Mouse (Mus musculus): ENCODE data around the gene Acacb.

Gene Acacb

DNA sequence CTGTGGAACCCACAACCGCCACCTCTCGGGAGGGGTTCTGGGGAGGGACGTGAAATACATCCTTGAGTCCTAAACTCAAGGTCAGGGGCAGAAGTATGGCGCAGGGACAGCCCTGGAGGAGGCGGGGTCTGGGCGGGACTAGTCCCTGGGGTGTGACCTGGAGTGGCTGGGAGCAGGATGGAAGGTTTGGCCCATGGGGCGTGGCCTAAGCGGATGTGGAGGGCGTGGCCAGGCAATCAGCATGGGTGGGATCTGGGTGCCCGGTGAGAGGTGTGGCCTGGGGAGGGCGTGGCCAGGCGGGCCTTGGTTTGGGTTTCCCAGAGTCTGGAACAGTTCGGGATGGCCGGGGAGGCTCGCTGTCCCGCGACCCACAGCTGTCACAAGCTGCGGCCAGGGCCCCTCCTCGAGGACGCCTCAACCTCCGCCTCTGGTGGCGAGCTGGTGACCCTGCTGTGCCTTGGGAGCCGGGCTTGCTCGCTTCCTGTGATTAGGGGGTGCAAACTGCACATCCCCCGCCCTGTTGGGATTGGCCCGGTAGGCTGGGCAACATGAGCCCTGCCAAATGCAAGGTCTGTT, 29.3 kb downstream of the Acacb start:
- peak; percentile 99 for DNase-seq (ENCODE audit: low read depth)

DNA sequence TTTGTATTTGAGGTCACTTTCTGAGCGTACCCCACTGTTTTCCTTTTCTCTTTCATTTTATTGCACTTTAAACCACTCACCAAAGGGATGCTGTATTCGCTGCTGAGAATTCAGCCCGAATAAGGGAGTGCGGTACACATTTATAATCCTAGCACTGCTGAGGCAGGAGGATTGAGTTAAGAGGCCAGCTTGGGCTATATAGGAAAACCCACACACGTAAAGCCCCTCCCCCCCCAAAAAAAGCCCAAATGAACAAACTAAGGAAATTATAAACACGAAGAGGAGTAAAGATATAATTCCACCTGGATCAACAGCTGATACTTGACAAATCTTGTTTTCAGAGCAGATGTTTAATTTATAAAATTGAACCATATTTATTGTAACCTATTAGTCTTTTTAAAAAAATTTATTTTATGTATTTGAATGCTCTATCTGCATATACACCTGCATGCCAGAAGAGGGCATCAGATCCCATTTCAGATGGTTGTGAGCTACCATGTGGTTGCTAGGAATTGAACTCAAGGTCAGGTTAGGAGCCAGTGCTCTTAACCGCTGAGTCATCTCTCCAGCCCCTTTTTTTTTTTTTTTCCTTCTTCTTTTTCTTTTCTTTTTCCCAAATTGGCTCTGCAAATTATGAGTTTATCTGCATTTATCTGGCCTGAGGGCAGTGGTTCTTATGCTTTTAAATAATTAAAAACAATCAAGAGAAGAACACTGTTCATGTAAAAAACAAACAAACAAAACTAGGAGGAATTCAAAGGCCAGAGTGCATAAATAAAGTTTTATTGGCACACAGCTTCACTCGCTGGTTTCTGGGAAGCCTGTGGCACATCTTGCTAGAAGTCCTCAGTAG, 30.4 kb downstream of the Acacb start:
- DNase-seq (ENCODE audit: low read depth) = peak; percentile 72

DNA sequence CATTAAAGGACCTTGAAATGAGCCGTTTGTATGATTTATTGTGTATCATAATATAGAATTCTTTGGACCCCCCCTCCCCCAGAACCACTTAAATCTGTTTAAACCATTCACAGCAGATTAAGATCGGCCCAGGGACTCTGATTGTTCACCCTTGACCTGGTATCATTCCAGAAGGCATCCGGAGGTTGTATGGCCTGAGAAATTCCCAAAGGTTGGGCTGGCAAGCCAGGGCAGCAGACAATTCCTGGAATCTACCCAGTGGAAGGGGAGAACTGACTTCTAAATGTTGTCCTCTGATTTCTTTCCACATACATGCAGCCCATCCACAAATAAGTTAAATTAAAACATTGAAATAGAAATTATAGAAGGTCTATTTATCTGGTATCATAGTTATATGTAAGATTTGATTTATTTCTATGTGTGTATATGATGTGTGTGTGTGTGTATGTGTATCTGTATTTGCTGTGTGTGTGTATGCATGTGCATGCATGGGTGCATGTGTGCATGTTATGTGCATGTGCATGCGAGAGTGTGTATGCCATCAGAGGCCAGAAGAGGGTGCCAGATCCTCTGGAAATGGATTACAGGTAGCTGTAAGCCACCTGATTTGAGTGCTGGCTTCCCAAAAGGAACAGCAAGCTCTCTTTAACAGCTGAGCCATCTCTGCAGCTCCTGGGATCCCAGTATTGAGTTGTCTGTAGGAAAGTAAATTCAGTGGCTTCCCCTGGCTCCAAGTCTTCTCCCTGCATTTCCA, 31.8 kb downstream of the Acacb start:
- DNase-seq (ENCODE audit: low read depth) = no peak

DNA sequence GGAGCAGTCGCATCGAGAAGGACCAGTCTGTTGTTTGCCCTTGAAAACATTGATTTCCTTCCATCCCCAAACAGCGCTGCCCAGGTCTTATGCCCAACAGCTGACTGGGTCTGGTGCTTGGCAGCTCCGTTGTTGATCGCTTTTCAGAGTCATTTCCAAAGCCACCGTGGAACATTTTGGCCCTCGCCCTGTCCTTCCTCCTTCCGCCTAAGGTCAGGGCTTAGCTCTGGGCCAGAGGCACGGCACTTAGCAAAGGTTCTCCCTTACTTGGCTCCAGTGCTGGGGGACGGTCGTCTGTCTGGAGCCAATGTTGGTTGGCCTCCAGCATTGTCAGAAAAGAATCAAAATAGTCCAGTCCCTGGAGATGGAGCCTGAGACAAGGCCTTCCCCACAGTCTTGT, 33.2 kb downstream of the Acacb start:
- no peak for DNase-seq (ENCODE audit: low read depth)

DNA sequence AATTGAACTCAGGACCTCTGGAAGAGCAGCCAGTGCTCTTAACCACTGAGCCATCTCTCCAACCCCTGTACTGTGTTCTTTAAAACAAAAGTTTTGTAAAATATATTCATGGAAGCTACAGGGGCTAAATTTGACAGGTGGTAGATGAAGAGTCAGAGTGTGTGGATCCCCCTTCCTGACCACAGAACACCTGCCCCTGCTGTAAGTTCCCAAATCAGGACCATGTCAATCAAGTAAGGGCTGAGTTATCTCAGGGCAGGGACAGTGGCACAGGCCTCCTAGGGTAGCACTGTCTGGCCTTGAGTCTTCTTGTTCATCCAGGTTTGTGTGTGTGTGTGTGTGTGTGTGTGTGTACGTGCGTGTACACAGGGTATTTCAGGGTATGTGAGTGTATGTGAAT, 37.2 kb downstream of the Acacb start:
- no peak for DNase-seq (ENCODE audit: low read depth)

DNA sequence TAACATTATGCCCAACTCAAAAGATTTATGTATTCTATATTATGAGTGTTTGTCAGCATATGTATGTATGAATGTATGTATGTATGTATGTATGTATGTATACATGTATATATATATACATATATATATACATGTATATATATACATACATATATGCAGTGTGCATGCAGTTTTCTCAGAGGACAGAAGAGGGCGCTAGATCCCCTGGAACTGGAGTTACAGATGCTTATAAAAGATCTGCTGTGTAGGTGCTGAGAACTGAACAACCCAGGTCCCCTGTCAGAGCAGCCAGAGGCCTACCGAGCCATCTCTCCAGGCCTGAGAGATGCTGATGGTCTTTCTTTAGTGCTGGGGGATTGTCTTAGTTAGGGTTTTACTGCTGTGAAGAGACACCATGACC, 40.8 kb downstream of the Acacb start:
- DNase-seq (ENCODE audit: low read depth) = peak; percentile 17

DNA sequence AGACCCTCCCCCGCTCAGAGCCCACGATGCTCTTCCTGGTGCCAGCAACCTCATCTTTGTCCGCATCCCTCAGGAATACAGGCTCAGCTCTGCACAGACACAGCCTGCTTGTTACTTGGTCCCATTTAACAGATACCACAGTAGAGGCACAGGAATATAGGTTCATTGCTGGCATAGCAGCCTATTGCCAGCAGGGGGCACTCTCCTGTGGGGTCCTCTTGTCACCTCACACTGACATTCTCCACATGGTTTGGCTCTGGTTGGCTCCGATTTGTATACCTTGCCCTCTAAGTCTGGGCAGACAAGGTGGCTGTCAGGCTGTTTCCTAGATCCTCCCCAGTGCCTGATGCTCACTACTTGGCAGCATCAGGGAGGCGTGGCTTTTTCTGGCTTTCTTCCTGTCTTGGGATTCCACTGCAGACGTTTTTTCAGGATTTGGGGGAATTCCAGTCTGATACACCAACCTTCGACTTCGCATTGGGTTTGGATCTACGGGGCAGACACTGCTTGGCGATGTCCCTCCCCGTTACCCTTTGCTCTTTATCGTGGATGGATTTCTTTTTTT, 42.6 kb downstream of the Acacb start:
- peak; percentile 16 for DNase-seq (ENCODE audit: low read depth)

DNA sequence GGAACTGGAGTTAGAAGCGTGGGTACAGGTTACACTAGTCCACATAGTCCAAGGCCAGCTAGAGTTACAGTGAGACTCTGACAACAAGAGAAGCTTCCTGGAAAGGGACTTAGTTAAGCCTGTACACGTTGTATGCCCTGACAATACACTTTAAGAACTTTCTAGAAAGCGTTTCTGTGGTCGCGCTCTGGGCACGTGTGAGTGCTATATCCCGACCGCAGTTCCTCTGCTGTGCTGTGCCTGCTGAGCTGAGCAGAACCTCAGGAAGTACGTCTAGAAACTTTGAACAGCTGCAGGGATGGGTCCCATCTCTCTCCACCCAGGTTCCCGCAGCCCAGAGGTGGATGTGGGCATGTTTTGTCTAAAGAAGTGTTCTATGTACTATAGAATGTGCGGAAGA, 47.8 kb downstream of the Acacb start:
- DNase-seq (ENCODE audit: low read depth) = no peak

DNA sequence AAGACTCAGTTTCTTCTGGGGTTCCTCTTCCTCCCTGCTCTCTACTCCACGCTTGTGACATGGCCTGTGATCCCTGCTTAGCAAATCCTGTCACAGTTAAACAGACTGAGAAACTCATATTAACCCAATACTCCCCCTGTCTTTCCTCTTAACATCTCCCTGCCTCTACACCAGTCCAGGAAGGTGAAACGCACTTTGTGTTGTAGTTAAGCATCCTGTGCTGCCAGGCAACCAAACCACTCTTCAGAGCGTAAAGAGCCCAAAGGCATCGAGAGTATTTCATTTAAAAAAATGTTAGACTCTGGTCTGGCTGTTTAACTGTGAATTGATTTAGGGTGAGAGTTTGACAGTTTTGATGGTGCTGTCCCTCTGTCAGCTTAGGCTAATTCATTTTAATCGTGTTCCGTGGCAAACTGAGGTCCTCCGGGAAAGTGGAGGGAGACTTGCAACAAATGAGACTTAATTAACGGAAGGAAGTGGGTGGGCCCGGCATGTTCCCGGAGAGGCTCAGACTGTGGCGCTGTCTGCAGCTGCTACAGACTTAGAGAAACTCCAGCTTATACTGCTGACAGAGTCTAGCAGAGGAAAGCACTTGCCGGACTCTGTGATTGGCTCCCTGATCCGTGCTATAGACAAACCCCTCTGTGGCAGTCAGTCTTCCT, 52.9 kb downstream of the Acacb start:
- DNase-seq (ENCODE audit: low read depth) = no peak

DNA sequence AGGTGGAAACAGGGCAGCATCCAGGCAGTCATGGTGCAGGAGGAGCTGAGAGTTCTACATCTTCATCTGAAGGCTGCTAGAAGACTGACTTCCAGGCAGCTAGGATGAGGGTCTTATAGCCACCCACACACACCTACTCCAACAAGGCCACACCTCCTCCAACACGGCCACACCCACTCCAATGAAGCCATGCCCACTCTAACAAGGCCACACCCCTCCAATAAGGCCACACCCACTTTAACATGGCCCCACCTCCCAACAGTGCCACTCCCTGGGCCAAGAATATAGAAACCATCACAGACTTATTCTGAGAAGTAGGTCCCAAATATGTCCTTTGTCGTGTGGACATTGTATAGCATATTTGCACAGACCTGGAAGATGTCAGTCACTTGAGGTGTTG, 59.8 kb downstream of the Acacb start:
- no peak for DNase-seq (ENCODE audit: low read depth)

DNA sequence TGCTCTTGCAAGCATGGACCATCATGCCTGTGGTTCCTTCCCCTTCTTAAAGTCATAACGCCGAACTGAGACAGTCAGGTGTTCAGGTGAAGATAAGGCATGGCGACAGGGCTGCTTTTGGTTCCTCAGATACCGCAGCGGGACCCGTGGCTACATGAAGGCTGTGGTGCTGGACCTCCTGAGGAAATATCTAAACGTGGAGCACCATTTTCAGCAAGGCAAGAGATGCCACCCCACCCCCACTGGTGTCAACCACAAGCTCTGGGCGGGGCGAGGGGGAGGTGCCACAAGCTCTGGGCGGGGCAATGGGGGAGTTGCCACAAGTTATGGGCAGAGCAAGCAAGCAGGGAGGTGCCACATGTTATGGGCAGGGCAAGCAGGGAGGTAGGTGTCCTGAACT, 66.8 kb downstream of the Acacb start:
- DNase-seq (ENCODE audit: low read depth) = peak; percentile 28

DNA sequence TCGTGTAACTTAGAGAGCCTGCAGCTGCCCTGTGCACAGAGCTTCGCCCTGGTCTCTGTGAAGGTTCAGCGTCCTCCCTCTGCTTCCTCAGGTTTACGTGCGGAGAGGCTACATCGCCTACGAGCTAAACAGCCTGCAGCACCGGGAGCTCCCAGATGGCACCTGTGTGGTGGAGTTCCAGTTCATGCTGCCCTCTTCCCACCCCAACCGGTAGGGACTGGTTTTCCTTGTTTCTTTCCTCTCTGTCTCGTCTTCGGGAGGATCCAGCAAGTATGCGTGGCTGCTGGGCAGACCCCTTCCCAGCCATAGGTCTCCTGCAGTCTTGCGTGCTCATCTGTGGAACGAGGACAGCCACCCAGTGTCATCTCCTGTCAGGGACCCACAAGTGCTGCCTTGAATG, 72.4 kb downstream of the Acacb start:
- DNase-seq (ENCODE audit: low read depth) = no peak

DNA sequence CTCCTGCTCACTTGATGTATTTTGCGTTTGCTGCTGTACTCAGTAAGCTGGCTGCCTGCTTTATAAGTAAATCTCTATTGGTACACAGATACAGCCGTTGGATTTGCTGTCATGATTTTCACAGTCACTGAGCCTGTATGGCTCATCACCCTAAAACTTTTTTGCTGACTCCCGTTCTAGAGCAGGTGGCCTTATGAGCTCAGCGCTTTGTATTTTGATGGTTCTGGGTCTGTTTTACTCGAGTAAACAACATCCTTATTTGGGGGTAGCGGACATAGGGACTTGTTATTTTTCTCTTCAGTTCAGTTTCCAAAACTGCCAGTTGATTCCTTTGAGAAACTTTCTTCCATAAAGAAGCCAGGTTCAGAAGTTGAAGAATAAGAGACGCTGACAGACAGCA, 79.7 kb downstream of the Acacb start:
- no peak for DNase-seq (ENCODE audit: low read depth)

DNA sequence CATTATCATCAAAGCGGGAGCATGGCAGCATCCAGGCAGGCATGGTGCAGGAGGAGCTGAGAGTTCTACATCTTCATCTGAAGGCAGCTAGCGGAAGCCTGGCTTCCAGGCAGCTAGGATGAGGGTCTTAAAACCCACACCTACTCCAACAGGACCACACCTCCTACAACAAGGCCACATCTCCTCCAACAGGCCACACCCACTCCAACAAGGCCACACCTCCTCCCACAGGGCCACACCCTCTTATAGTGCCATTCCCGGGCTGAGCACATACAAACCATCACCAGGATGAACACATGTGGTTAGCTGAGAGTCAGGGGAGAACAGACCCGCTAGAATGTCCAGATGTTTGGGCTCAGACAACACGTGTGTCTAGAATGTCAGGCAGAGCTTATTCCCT, 82.6 kb downstream of the Acacb start:
- DNase-seq (ENCODE audit: low read depth) = no peak

DNA sequence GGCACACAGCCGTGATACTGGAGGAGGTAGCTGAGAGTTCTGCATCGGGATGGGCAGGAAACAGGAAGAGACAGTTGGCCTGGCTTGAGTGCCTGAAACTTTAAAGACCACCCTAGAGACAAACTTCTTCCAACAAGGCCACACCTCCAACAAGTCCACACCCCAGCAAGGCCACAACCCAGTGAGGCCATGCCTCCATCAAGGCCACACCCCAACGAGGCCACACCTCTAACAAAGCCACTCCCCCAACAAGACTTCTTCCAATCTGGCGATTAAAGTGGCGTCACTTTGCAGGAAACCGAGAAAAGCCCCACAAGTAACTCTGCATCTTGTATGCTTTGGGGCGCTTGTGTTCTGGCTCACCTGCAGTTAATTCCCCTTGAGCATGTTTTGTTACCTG, 92.6 kb downstream of the Acacb start:
- DNase-seq (ENCODE audit: low read depth) = peak; percentile 11

DNA sequence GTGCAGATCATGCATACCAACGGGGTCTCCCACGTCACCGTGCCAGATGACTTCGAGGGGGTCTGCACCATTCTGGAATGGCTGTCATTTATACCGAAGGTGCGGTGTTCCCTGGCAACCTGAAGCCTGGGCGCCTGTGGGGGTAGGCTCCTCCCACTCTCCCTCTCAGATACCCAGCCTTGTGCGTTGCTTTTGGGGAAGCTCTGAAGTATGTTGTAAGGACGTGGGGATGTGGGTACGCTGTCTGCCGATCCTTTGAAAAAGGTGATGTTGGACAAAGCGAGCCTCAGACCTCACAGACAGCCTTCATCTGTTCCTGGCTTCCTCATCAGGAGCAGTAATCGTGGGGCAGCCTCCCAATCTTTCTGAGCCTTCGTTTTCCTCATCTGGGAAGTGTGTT, 93.4 kb downstream of the Acacb start:
- DNase-seq (ENCODE audit: low read depth) = no peak

DNA sequence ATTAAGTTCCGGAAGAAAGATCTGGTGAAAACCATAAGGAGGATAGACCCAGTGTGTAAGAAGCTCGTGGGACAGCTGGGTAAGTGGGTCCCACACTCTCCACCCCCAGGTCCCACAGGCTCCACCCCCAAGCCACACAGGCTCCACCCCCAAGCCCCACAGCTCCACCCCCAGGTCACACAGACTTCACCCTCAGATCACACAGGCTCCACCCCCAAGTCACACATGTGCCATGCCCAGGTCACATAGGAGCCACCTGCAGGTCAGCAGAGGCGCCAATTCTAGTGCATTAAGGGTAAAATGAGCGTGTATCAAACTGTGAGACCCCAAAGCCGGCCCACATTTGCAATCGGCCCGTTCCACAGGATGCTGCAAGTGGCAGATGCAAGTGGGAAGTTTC, 100.1 kb downstream of the Acacb start:
- DNase-seq (ENCODE audit: low read depth) = peak; percentile 32

DNA sequence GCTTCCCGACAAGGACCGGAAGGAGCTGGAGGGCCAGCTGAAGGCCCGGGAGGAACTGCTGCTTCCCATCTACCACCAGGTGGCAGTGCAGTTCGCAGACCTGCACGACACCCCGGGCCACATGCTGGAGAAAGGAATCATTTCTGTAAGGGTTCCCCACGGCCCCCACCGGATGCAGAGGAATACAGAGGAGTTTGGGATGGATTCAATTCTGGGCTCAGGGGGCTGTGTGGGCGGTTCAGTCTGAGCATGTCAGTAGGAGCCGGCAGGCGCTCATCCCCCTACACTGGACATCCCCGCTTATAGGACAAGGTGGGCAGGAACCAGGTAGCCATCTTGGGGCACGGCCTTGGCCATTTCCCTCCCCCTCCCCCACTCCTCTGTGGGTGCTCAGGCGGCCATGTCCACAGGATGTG, 101.8 kb downstream of the Acacb start:
- DNase-seq (ENCODE audit: low read depth) = peak; percentile 75

DNA sequence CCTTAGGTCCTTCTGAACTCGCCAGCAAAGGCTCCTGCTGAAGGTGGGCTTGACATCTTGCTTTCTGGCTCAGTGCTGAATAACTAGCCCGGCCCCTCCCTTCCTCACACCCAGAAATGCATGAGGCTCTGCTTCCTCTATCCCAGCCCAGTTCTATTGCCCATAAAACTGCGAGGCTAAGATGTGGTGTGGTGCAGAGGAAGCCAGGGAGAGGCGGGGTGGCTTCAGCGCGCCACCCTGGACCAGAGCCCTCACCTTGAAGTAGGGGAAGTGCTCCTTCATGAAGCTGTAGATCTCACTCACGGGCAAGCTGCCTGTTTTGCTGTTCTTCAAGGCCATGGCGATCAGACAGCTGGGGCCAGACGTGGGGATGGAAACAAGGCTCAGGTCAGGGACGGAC, 113.2 kb downstream of the Acacb start:
- no peak for DNase-seq (ENCODE audit: low read depth)

DNA sequence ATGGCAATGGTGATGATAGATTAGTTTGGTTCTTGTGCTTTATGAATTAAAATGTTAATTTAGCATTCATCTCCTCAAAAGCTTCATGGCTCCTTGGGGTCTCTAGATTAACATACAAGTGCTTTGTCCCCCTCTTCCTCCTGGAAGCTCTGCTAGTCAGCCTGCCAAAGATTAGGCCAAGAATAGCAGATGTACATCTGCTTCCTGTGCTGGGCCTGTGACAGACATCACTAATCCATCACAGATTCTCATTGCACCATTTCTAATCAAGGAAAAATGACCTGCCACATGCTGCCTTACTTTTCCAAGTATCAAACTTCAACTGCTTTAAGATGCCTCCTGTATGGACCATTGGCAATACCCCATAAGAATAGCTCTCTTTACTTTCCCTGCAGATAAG, 115.2 kb downstream of the Acacb start:
- peak; percentile 71 for DNase-seq (ENCODE audit: low read depth)

DNA sequence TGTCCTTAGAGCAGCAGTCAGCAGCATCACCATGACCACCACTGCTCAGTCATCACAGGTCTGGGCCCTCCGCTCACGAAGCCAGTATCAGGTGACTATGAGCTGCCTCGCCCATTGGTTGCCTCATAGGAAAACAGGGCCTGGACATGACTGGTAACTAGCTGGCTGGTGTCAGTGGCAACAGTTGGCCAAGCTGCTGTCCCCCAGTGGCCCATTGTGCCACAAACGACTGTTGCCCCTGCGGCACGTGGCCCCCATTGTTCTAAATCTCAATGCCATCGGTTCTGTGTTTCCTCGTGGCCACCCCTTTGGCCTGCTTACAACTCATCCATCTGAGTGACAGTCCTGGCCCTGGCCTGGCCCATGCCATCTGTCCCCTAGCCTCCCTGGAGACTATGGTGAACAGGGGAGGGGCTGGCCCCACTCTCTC, 117.7 kb downstream of the Acacb start:
- no peak for DNase-seq (ENCODE audit: low read depth)

DNA sequence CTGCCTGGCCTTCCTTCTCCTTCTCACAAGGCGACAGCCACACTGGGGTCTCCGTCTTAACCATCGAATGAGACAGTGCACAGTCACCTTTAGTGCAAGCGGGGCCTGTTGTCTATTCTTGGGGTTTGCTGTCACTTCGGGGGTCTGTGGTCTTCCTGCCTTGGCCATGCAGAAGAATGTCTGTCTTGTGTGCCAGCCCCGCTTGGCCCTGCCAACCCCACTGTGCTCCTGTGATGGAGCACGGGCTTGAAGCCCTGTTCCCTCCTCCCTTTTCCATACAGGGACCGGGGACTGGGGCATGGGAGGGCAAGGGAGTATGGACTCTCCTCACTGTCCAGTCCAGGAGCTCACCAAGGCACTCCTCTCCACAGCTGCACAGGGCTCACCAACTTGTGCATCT, 118.5 kb downstream of the Acacb start:
- DNase-seq (ENCODE audit: low read depth) = no peak

Measured in 416B (cell line).